Mouse (Mus musculus) left cerebral cortex, postnatal 25 days (tissue): ENCODE results near the gene Lca5. TPM values are rescaled to one million over a fixed set of nuclear protein-coding genes. Genes with fewer than 3 reads are reported as not detected.

Experiments used
- DNase-seq, 2 experiments: peaks; one replicate each; pipeline ENCODE4 v3.0.0; 2022; ENCODE audit warnings: low spot score in 2 of 2, mixed read lengths in 1 of 2
- intact Hi-C: fragments of 180-260 bp; cut with DNase I; formaldehyde crosslinking; loops from one replicate; pipeline ENCODE4 v1.15.1; 2025
- total RNA-seq, 2 experiments: library from RNA; stranded (reverse); gene quantifications; 2 replicates each; pipeline ENCODE4 v1.2.3; 2021

The Lca5 gene
- 10 to 100 TPM; 11.7 to 17.1 TPM for total RNA-seq

GRCm38 (mm10) chr9:83440392-83441357 is at the start of gene Lca5:
Gene Lca5 (minus strand): TSS chr9:83441127.
- intact Hi-C loops = no loop called here
- DNase-seq = peak; percentile 95 to 98

- intact Hi-C loops = loop anchor here (2.0 to 5.0 kb wide), 2 partner anchors 108 to 511 kb away; partner anchors contain the start of gene Phip
- DNase-seq = peak; percentile 40 to 51
Measured at GRCm38 (mm10) chr9:83488491-83489210, 47.7 kb upstream of the Lca5 start.

GRCm38 (mm10) chr9:83487771-83488470 is 47.0 kb upstream of the Lca5 start:
- peak; percentile 61 to 88 for DNase-seq
- intact Hi-C loops = loop anchor here (2.0 to 5.0 kb wide), 2 partner anchors 109 to 511 kb away; partner anchors contain the start of gene Phip

GRCm38 (mm10) chr9:83485966-83486365 is 45.0 kb upstream of the Lca5 start:
- intact Hi-C loops = loop anchor here (5.0 kb wide), 1 partner anchor 509 kb away; the partner anchor contains the start of gene Phip
- DNase-seq = no peak

GRCm38 (mm10) chr9:83485357-83485756 is 44.4 kb upstream of the Lca5 start:
- DNase-seq = no peak
- intact Hi-C loops = loop anchor here (5.0 kb wide), 1 partner anchor 508 kb away; the partner anchor contains the start of gene Phip

- intact Hi-C loops = no loop called here
- no peak for DNase-seq
Measured at GRCm38 (mm10) chr9:83483419-83483818, 42.5 kb upstream of the Lca5 start.

- intact Hi-C loops = no loop called here
- no peak for DNase-seq
Measured at GRCm38 (mm10) chr9:83482176-83482949, 41.4 kb upstream of the Lca5 start.

GRCm38 (mm10) chr9:83469871-83470270 is 28.9 kb upstream of the Lca5 start:
- intact Hi-C loops = no loop called here
- no peak for DNase-seq

- intact Hi-C loops = loop anchor here (5.0 kb wide), 1 partner anchor 100 kb away; the partner anchor contains the start of gene Sh3bgrl2
Measured at GRCm38 (mm10) chr9:83447771-83448170, 6.8 kb upstream of the Lca5 start.

GRCm38 (mm10) chr9:83447176-83447575 is 6.2 kb upstream of the Lca5 start:
- no peak for DNase-seq
- intact Hi-C loops = loop anchor here (5.0 kb wide), 1 partner anchor 100 kb away; the partner anchor contains the start of gene Sh3bgrl2

More at GRCm38 (mm10) chr9:83447771-83448170, 6.8 kb upstream of the Lca5 start:
- peak; percentile 45 to 48 for DNase-seq

- intact Hi-C loops = no loop called here
- DNase-seq = no peak
Measured at GRCm38 (mm10) chr9:83437621-83438020, 3.3 kb downstream of the Lca5 start.

- intact Hi-C loops = no loop called here
- peak; percentile 18 to 77 for DNase-seq
Measured at GRCm38 (mm10) chr9:83434489-83434888, 6.4 kb downstream of the Lca5 start.

GRCm38 (mm10) chr9:83433661-83434060 is 7.3 kb downstream of the Lca5 start:
- DNase-seq = no peak
- intact Hi-C loops = no loop called here

- intact Hi-C loops = no loop called here
- no peak for DNase-seq
Measured at GRCm38 (mm10) chr9:83427926-83428325, 13.0 kb downstream of the Lca5 start.

GRCm38 (mm10) chr9:83418965-83419364 is 22.0 kb downstream of the Lca5 start:
- no peak for DNase-seq
- intact Hi-C loops = no loop called here

- DNase-seq = no peak
- intact Hi-C loops = no loop called here
Measured at GRCm38 (mm10) chr9:83413046-83413445, 27.9 kb downstream of the Lca5 start.

- DNase-seq = no peak
- intact Hi-C loops = no loop called here
Measured at GRCm38 (mm10) chr9:83405150-83405549, 35.8 kb downstream of the Lca5 start.

GRCm38 (mm10) chr9:83400783-83401182 is 40.1 kb downstream of the Lca5 start:
- intact Hi-C loops = no loop called here
- no peak for DNase-seq

- DNase-seq = peak in 1 of 2 experiments; percentile 44
- intact Hi-C loops = no loop called here
Measured at GRCm38 (mm10) chr9:83399414-83399813, 41.5 kb downstream of the Lca5 start.
